Mouse (Mus musculus) small intestine, adult 2 months (tissue): ENCODE data around the gene Pdgfd. TPM values are rescaled to one million over a fixed set of nuclear protein-coding genes. Genes with fewer than 3 reads are reported as not detected.

Source experiments
- H3K27ac ChIP-seq: fragments of 200-500 bp; 2 replicates; pipeline ENCODE4 v1.5.1; 2012; ENCODE audit warnings: low read depth, low read length, control low read depth, inconsistent platforms; ENCODE audit not compliant: insufficient read depth
- H3K27me3 ChIP-seq: fragments of 200-500 bp; 2 replicates; pipeline ENCODE4 v1.6.1; 2012; ENCODE audit warnings: mild to moderate bottlenecking, moderate library complexity, low read length, inconsistent platforms; ENCODE audit not compliant: control insufficient read depth, insufficient read depth
- H3K36me3 ChIP-seq: fragments of 200-500 bp; 2 replicates; pipeline ENCODE4 v1.6.1; 2012; ENCODE audit warnings: mild to moderate bottlenecking, low read length, control low read depth, inconsistent platforms; ENCODE audit not compliant: control insufficient read depth, insufficient read depth
- H3K4me1 ChIP-seq: fragments of 200-500 bp; 2 replicates; pipeline ENCODE4 v1.6.1; 2012; ENCODE audit warnings: low read length, inconsistent platforms, mixed read lengths; ENCODE audit not compliant: control insufficient read depth, insufficient read depth, insufficient read length
- H3K4me3 ChIP-seq: fragments of 200-500 bp; 2 replicates; pipeline ENCODE4 v1.5.1; 2012; ENCODE audit warnings: low read depth, mild to moderate bottlenecking, control low read depth, inconsistent platforms, low read length, moderate library complexity
- CTCF ChIP-seq: fragments of 200-500 bp; IDR thresholded peaks from 2 replicates; pipeline ENCODE4 v1.5.1; 2012; ENCODE audit warnings: low read depth, mild to moderate bottlenecking, control low read depth, inconsistent platforms, low read length, moderate library complexity, mixed read lengths; ENCODE audit not compliant: insufficient replicate concordance, insufficient read length; ENCODE audit errors: extremely low read depth
- POLR2A ChIP-seq: fragments of 200-500 bp; IDR thresholded peaks from 2 replicates; pipeline ENCODE4 v1.6.1; 2012; ENCODE audit warnings: low read depth, mild to moderate bottlenecking, control low read depth, inconsistent platforms, low read length, moderate library complexity
- WGBS: fragments of 180-500 bp; shearing (Covaris S2); methylation state at CpG from one replicate; pipeline ENCODE4 v1.1.7; 2018; 5-methylcytosine and 5-hydroxymethylcytosine counted together
- polyA plus RNA-seq: library from polyadenylated mRNA; depleted of rRNA; stranded (reverse); fragments of >200 nt; gene quantifications from 2 replicates; pipeline ENCODE4 v1.2.3, GENCODE M21; 2012

Gene Pdgfd
- polyA plus RNA-seq, 1 experiment = 0.46 TPM

DNA sequence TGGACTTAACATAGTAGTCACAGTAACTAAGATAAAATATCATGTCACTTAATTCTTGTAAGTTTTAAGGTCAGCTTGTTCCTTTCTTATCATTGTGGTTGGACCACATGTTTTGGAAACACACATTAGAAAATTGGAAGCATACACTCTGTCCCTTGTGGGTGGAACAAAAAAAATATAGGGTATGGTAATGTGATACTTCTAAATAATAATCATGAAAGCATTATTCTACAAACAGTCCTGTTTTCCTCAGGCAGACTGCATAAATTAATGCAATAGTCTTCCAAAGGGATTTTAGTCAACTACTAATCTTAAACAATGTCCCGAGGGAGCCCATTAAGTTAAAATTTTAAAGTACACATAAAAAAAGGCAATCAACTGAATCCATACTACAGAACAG is 108.0 kb downstream of the Pdgfd start:
- Histone ChIP-seq H3K36me3 (no peaks in the 10 kb centered on the region), H3K4me1 (no peaks in the 10 kb centered on the region), H3K4me3 (no peak overlapping the region), H3K27me3 (no peaks in the 10 kb centered on the region), H3K27ac (no peak overlapping the region)
- TF ChIP-seq CTCF (no peak), POLR2A (no peak)
- 70% methylated on average over 1 of the region's 1 CpGs for WGBS

DNA sequence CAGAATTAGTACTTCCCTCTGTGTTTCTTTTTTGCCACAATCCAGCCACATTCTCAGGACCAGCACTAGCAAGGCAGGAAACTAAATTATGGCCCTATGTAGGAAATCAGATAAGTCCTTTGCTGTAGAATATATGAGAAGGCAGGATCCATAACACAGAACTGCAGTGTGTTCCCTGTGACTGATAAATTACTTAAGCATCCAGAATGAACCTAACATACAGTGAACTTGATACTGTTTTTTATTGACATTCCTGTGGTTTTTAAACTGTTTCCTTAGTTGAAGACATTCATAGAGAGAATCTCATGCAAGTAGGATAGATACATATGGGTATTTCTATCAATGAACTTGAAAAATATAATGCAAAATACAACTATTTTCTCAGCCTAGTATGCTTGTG is 109.1 kb downstream of the Pdgfd start:
- no peaks in the 10 kb centered on the region for H3K4me1 ChIP-seq
- no peaks in the 10 kb centered on the region for H3K36me3 ChIP-seq
- TF ChIP-seq POLR2A (no peak), CTCF (no peak)
- H3K27me3 ChIP-seq = no peaks in the 10 kb centered on the region
- no peak overlapping the region for H3K4me3 ChIP-seq
- no peak overlapping the region for H3K27ac ChIP-seq

GRCm38 (mm10) chr9:6286770-6287169 is 118.4 kb downstream of the Pdgfd start:
- WGBS = 73% methylated on average over 1 of the region's 1 CpGs
- no peaks in the 10 kb centered on the region for H3K36me3 ChIP-seq
- TF ChIP-seq POLR2A (no peak), CTCF (no peak)
- H3K4me1 ChIP-seq = no peaks in the 10 kb centered on the region
- H3K27ac ChIP-seq = no peak overlapping the region
- H3K4me3 ChIP-seq = no peak overlapping the region
- H3K27me3 ChIP-seq = no peaks in the 10 kb centered on the region

DNA sequence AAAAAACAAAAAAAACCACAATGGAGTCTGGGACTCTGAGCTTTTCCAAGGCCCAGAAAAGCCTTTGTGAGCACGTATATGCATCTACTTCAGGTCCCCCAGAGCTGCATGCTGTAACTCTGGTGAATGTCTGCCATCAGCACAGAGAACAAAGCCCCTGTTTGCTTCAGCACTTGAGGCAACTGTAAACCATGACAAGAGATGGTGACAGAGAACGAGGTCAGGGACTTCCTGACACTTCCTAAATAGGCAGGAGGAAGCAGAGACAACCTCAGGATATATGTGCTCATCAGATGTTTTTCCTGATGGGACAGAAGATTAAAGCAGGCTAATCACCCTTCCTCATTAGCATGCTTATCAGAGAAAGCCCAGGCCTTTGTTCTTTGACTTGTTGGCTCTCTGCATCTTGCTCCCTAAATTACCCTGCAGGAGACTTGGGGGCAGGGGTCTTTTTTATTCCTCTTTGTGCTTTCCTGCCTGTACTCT is 120.9 kb downstream of the Pdgfd start:
- Histone ChIP-seq H3K27me3 (no peaks in the 10 kb centered on the region), H3K27ac (no peak overlapping the region), H3K36me3 (no peaks in the 10 kb centered on the region), H3K4me1 (no peaks in the 10 kb centered on the region), H3K4me3 (no peak overlapping the region)
- TF ChIP-seq CTCF (no peak), POLR2A (no peak)
- 29% methylated on average over 2 of the region's 2 CpGs for WGBS

DNA sequence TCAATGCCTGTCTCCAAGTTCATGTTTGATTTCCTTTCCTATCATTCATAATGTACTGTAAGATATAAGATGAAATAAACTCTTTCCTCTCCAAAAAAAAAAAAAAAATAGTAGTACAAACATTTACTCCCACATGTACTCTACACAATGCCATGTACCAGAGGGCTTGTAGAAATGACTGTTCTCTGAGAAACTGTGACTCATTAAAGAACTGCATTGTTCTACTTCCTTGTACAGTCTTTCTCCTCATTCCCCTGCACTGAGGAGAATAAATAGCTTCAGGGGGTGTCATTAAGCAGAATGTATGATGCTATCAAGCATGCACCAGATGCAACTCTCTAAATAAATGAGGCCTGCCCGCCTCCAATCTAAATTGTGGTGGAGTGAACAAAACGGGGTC is 130.2 kb downstream of the Pdgfd start:
- 71% methylated on average over 2 of the region's 2 CpGs for WGBS
- Histone ChIP-seq H3K27me3 (no peaks in the 10 kb centered on the region), H3K36me3 (no peaks in the 10 kb centered on the region), H3K4me3 (no peak overlapping the region), H3K4me1 (no peaks in the 10 kb centered on the region), H3K27ac (no peak overlapping the region)
- TF ChIP-seq CTCF = no peak
- TF ChIP-seq POLR2A = no peak

- Histone ChIP-seq H3K4me1 (no peaks in the 10 kb centered on the region), H3K4me3 (no peak overlapping the region), H3K27ac (no peak overlapping the region), H3K36me3 (no peaks in the 10 kb centered on the region), H3K27me3 (no peaks in the 10 kb centered on the region)
- 53% methylated on average over 3 of the region's 3 CpGs for WGBS
- TF ChIP-seq CTCF (no peak), POLR2A (no peak)
These were observed 133.7 kb downstream of the Pdgfd start for GRCm38 (mm10) chr9:6302050-6302449.

- no peaks in the 10 kb centered on the region for H3K36me3 ChIP-seq
- WGBS = 83% methylated on average over 3 of the region's 3 CpGs
- no peaks in the 10 kb centered on the region for H3K27me3 ChIP-seq
- H3K4me3 ChIP-seq = no peak overlapping the region
- H3K4me1 ChIP-seq = no peaks in the 10 kb centered on the region
- TF ChIP-seq CTCF = no peak
- no peak for TF ChIP-seq POLR2A
- H3K27ac ChIP-seq = no peak overlapping the region
These were observed 136.2 kb downstream of the Pdgfd start for GRCm38 (mm10) chr9:6304590-6304989.

- H3K4me3 ChIP-seq = no peak overlapping the region
- no peak for TF ChIP-seq POLR2A
- no peak for TF ChIP-seq CTCF
- H3K4me1 ChIP-seq = no peaks in the 10 kb centered on the region
- H3K27ac ChIP-seq = no peak overlapping the region
- WGBS = 83% methylated on average over 3 of the region's 3 CpGs
- no peaks in the 10 kb centered on the region for H3K36me3 ChIP-seq
- H3K27me3 ChIP-seq = no peaks in the 10 kb centered on the region
These were observed 137.5 kb downstream of the Pdgfd start for GRCm38 (mm10) chr9:6305847-6306246.
